Mouse (Mus musculus): ENCODE measurements around the gene 4930544D05Rik. TPM values are rescaled to one million over a fixed set of nuclear protein-coding genes. Genes with fewer than 3 reads are reported as not detected.

4930544D05Rik gene
- 0.17 TPM in 1 of 2 replicates, not detected in the other for polyA plus RNA-seq (2012)

GRCm38 (mm10) chr11:70615516-70616093, at the start of gene 4930544D05Rik:
TSS of gene 4930544D05Rik (plus strand) at chr11:70615848.

GRCm38 (mm10) chr11:70619101-70619500, 3.5 kb downstream of the 4930544D05Rik start, which contains the start of gene Chrne:
TSS of gene Chrne (minus strand) at chr11:70619216.

GRCm38 (mm10) chr11:70638714-70639278, 23.1 kb downstream of the 4930544D05Rik start, which contains the start of gene Gp1ba:
TSS of gene Gp1ba (plus strand) at chr11:70639122.

GRCm38 (mm10) chr11:70646691-70647650, 31.3 kb downstream of the 4930544D05Rik start, which contains the start of the genes Rnf167 and Slc25a11:
TSS of gene Rnf167 (plus strand) at chr11:70647235.
TSS of gene Slc25a11 (minus strand) at chr11:70647479.

GRCm38 (mm10) chr11:70654198-70654922, 38.7 kb downstream of the 4930544D05Rik start, which contains the start of gene Pfn1:
TSS of gene Pfn1 (minus strand) at chr11:70654644.

GRCm38 (mm10) chr11:70656964-70657363, 41.3 kb downstream of the 4930544D05Rik start, which contains the start of gene Eno3:
TSS of gene Eno3 (plus strand) at chr11:70657202.

Other genes starting within 250 kb of the 4930544D05Rik start
- gene Pelp1, start 205.8 kb upstream of the 4930544D05Rik start, polyA plus RNA-seq (2012) = 62.0 and 64.7 TPM in 2 replicates
- gene Arrb2, start 183.2 kb upstream of the 4930544D05Rik start, polyA plus RNA-seq (2012) = 349 and 402 TPM in 2 replicates
- gene Med11, start 163.9 kb upstream of the 4930544D05Rik start, polyA plus RNA-seq (2012) = 24.9 and 28.5 TPM in 2 replicates
- gene Zmynd15, start 156.4 kb upstream of the 4930544D05Rik start, polyA plus RNA-seq (2012) = 0.09 and 0.15 TPM in 2 replicates
- 1.6 and 1.8 TPM in 2 replicates for gene Cxcl16, start 155.9 kb upstream of the 4930544D05Rik start, polyA plus RNA-seq (2012)
- 0.42 TPM in 1 of 2 replicates, not detected in the other for gene Tm4sf5, start 110.6 kb upstream of the 4930544D05Rik start, polyA plus RNA-seq (2012)
- not detected in 2 replicates for gene Vmo1, start 101.2 kb upstream of the 4930544D05Rik start, polyA plus RNA-seq (2012)
- gene Gltpd2, start 96.7 kb upstream of the 4930544D05Rik start, polyA plus RNA-seq (2012) = not detected in 2 replicates
- 185 and 211 TPM in 2 replicates for gene Psmb6, start 90.5 kb upstream of the 4930544D05Rik start, polyA plus RNA-seq (2012)
- gene Gm40193, start 82.9 kb upstream of the 4930544D05Rik start, polyA plus RNA-seq (2012) = not detected in 2 replicates
- gene Pld2, start 75.8 kb upstream of the 4930544D05Rik start, polyA plus RNA-seq (2012) = 1.1 TPM in 2 replicates
- 117 and 179 TPM in 2 replicates for gene Mink1, start 53.0 kb upstream of the 4930544D05Rik start, polyA plus RNA-seq (2012)
- 1.0 and 1.2 TPM in 2 replicates for gene Chrne, start 3.4 kb downstream of the 4930544D05Rik start, polyA plus RNA-seq (2012)
- 3.5 and 6.6 TPM in 2 replicates for gene Gp1ba, start 23.3 kb downstream of the 4930544D05Rik start, polyA plus RNA-seq (2012)
- 78.2 and 81.9 TPM in 2 replicates for gene Rnf167, start 31.4 kb downstream of the 4930544D05Rik start, polyA plus RNA-seq (2012)
- 60.3 and 74.3 TPM in 2 replicates for gene Slc25a11, start 31.6 kb downstream of the 4930544D05Rik start, polyA plus RNA-seq (2012)
- gene Pfn1, start 38.8 kb downstream of the 4930544D05Rik start, polyA plus RNA-seq (2012) = 3,087 and 3,292 TPM in 2 replicates
- 3.1 and 4.0 TPM in 2 replicates for gene Eno3, start 41.4 kb downstream of the 4930544D05Rik start, polyA plus RNA-seq (2012)
- 143 and 161 TPM in 2 replicates for gene Spag7, start 53.6 kb downstream of the 4930544D05Rik start, polyA plus RNA-seq (2012)
- gene Camta2, start 72.3 kb downstream of the 4930544D05Rik start, polyA plus RNA-seq (2012) = 24.6 and 31.2 TPM in 2 replicates
- gene Inca1, start 84.3 kb downstream of the 4930544D05Rik start, polyA plus RNA-seq (2012) = not detected in 2 replicates
- 18.0 and 20.3 TPM in 2 replicates for gene Kif1c, start 84.7 kb downstream of the 4930544D05Rik start, polyA plus RNA-seq (2012)
- 1.4 and 1.6 TPM in 2 replicates for gene Zfp3, start 148.4 kb downstream of the 4930544D05Rik start, polyA plus RNA-seq (2012)
- gene Scimp, start 196.7 kb downstream of the 4930544D05Rik start, polyA plus RNA-seq (2012) = not detected in 2 replicates
- gene Rabep1, start 228.9 kb downstream of the 4930544D05Rik start, polyA plus RNA-seq (2012) = 14.1 and 14.7 TPM in 2 replicates